Mouse (Mus musculus): ENCODE measurements around the gene Zdhhc21.

DNA sequence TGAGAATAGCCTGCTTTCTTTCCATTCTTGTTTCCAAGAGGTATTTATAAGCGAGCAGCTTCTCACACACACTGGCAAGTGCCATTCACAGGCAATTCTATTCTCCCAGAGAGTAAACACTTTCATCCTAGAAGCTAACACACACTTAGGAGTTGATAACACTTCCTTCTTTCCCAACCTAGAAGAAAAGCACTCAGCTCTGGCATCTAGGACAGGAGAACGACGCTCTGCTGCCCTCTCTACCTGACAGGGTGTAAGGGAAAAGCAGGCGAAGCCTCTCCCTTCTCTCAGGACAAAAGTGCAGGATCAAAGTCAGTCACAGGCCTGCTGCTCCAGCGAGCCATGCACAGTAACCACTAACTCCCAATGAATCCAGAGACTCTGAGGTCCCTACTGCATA lies 30.3 kb downstream of the Zdhhc21 start:
- TF ChIP-seq CTCF (IDR thresholded peaks at IDR 0.05; ENCODE audit: extremely low read depth, insufficient read depth, insufficient read length, insufficient replicate concordance) (no peak), POLR2A (IDR thresholded peaks at IDR 0.05; ENCODE audit: low read depth, low read length) (no peak)

Data from spleen, adult 2 months (tissue).